Mouse (Mus musculus): ENCODE data around the gene Sulf2. TPM values are rescaled to one million over a fixed set of nuclear protein-coding genes. Genes with fewer than 3 reads are reported as not detected.

The Sulf2 gene
- total RNA-seq, 2 experiments from 2014 or later, result 25.7 to 30.3 TPM

DNA sequence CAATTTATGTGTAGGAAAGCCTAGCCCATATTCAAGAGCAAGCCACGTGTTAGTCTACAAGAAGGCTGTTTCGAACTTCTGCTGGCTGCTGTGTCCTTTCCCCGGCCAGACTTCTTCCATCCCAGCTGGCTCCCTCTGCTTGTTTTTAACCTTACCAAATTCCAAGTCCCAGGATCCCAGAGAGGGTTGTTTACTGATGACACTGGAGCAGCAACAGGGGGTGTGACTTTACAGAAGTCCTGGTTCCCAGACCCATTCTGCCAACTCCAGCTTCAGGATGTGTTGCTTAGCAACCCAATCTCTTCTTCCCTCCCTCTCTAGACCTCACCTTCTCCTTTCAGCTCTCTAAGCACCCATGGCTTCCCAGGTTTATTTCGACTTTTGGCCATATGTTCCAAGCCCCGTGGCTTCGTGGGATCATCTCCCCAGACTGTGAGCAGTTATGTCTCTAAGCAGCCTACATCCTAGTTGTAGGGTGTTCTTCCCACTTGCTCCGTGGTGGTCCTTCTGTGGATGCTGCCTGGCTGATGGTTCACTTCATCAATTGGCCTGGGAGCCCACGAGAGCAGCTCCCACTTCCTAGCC is 20.2 kb upstream of the Sulf2 start:
- no peak for DNase-seq

DNA sequence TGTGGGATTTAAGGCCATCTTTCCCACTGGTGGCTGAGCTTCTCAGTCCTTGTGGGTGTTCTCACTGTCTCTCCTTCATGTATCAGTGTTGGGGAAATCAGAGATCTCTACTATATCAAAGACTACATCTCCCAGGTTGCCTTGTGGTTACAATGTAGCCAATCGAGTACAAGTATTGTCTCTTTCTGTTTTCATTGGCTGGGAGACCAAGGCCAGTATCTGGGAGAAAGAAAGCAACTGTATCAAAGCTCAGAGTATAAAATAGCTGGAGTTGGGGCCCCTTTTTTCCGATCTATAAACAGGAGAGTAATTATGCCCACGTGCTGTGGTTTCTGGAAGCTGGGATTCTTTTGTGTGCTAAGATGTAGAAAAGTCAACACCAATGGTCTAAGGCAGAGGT is 19.7 kb upstream of the Sulf2 start:
- no peak for DNase-seq

DNA sequence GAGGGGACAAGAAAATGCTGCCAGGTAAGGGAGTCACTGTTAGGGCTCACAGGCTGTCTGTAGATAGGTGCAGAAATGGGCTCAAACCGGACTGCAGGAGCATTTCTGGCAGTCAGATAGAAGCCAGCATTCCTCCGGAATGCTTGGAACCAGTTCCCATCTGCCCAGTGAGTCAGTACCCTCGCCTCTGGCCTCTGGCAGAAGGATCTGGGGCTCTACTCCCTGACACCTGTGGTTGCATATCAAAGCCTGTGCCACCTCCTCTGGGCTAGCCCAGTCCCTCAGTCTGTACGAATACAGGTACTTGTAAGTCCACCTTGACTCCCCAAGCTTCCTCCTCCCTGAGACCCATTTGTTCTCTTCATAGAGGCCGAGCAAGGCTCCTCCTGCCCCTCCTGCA is 17.7 kb upstream of the Sulf2 start:
- no peak for DNase-seq

GRCm38 (mm10) chr2:166170173-166170572 is 14.7 kb upstream of the Sulf2 start:
- DNase-seq, result no peak

DNA sequence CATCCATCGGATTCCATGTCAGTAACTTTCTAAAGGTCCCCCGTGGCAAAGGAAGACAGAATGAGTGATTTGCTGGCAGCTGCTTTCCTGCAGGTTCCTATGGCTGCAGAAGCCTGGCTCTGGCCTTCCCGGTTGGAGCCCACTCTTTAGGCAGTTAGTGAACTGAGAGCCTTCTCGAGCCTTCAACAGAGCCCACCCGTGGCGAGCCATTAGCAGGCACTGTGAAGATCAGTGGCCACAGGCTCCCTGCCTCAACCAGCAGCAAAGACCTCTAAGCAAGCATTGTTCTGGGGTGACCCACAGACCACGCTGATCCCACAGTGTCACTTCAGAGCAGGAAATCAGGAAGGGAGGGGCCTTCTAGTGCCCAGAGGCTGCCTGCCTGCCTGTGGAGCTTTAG is 13.4 kb upstream of the Sulf2 start:
- no peak for DNase-seq

GRCm38 (mm10) chr2:166167387-166167786 is 11.9 kb upstream of the Sulf2 start:
- DNase-seq, result no peak

DNA sequence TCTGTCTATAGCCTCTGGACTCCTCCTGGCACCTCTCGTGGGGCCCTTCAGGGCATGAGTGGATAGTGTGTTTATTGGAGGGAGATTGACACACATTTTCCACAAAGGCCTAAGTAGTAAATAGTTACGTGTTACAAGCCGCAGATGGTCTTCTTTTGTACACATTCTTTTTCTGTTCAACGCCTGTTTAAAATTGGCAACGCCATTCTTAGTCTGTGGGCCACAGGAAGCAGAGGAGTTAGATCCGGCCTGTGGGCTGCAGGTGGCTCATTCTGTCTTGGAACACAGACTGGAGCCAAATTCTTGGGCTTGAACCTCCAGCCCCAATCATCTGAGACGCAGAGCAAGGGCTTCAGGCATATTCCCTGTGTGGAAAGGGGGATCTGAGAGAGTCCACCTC is 9.9 kb upstream of the Sulf2 start:
- no peak for DNase-seq

DNA sequence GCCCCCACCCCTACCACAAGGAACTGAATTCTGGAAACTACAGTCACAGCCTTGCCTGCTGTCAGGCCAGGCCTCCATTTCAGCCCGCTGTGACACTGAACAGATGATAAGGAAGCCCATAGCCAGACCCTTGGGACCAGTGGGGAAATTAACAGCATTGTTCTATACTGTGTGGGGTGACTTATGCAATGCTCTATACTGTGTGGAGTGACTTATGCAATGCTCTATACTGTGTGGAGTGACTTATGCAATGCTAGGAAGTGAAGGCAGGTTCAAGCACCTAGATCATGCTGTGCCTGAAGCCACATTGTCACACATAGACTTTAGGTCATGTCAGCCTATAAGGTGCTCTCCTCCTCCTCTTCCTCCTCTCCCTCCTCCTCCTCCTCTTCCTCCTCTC is 9.1 kb upstream of the Sulf2 start:
- DNase-seq, result no peak

DNA sequence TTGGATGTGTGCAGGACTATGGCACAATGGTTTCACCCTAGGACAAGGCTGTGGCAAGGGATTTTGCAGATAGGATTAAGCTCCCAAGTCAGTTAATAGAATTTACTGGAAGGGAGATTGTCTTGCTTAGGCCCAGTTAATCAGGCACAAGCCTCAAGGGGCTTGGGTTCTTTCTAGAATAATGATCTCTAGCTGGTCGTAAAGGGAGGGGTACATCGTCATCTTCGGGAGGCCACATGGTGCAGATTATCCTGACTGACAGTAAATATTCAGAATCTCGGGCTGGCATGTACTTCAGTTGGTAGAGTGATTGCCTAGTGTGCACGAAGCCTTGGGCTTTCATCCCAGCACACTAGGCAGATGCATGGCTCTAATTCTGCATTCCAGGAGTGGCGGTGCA is 8.5 kb upstream of the Sulf2 start:
- no peak for DNase-seq

- DNase-seq, result no peak
Observed at GRCm38 (mm10) chr2:166163252-166163651, 7.8 kb upstream of the Sulf2 start.

- DNase-seq, result no peak
Observed at GRCm38 (mm10) chr2:166162160-166162559, 6.7 kb upstream of the Sulf2 start.

GRCm38 (mm10) chr2:166159276-166159675 is 3.8 kb upstream of the Sulf2 start:
- no peak for DNase-seq

- DNase-seq, result no peak
Observed at GRCm38 (mm10) chr2:166157767-166158561, 2.5 kb upstream of the Sulf2 start.

DNA sequence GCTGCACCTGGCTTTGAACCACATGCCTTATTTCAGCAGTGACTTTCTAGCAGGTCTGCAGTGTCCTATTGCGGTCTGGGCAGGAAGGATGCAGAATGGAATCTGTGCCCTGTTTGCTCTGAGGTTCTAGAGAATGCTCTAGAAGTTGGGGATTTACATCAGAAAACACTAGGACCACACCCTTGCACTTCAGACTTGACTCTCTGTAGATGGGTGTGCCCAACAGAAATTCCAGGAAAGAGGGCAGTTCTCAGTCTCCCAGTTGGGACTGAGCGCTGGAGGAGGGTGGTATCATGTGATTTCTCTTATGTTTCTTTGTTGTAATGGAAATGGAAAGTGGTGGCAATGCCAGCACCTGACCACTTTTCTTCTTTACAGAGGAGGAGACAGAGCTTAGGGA is 1.7 kb upstream of the Sulf2 start:
- DNase-seq, result no peak

GRCm38 (mm10) chr2:166156122-166156521 is 659 bp upstream of the Sulf2 start:
- DNase-seq, result no peak

DNA sequence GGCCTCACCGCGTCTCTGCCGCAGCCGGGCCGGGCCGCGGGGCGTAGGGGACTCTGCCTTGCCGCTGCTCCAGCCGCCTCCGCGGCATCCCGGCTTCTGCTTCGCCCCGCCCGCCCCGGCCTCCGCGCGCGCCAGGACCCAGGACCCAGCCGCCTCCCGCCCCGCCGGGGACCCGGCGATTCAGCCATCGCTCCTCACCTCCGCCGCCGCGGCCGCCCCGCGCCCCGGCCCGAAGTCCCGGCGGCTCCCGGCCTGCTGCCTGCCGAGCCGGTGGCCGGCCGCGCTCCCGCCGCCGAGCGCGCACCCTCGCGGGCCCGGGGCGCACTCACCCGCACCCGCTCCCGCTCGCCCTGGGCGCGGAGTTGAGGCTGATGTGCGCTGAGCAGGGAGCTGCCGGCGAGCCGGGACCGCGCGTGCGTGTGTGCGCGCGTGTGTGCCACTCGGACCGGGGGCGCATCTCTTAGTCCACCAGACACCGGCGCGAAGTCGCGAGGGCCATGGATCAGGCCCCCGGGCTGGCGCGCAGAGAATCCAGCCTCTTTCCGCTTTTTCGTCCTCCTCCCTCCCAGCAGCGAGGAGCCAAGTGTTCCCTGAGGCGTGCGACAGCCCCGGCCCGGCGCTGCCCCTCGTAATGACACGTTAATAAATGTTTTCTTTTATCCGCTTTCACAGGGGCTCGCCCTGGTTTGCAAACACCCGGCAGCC is 562 bp downstream of the Sulf2 start:
- DNase-seq, result peak; percentile 62

DNA sequence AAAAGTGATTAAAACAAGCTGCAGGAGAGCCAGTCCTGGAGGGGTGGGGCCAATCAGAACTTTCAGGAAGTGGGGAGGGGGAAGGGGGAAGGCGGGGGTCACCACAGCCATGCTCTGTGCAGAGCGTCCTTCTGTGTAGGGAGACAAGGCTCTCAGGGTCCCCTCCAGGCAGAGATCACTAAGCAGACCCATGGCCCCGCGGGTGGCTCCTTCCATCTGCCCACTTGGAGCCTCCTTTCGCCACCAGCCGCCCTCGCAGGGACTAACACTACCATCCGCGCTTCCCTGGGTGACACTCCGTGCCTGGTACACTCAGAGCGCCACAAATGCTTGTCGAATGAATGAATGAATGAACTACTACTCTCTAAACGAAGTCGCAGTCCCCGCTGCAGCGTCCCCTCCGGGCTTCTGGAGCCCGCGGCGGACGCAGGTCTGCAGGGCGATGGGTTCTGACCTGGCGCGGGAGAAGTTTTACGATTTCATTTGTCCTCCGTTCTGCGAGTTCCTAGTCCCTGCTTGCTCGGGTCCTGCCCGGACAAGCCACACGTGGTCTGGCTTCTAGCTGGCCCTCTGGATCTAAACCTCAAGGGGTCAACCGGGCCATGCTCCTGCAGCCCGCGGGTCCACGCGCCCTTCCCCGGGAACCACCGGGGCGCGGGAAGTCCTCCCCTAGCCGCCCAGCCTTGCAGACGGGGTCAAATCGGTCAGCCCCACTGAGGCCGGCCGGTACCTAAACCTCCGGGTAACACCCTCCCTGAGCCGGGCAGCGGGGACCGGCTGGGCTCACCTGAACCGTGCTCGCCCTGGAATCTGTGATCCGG is 1.4 kb downstream of the Sulf2 start:
- peak; percentile 25 for DNase-seq

DNA sequence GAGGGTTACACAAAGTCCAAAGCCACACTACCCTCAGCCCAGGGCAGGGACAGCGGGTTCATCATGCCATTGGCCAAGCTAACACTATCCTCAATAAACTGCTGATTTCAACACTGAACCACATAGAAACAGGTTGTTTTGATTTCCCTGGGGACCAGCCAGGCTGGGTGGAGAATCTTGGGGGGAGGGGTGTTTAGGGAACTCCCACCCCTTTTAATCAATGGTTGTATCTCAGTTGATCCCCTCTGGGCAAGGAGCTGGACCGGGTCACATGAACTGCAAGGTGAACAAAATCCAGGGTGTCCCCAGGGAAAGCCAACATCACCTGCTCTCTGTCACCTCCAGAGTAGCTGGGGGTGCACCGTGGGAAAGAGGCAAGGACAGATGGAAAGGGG is 2.1 kb downstream of the Sulf2 start:
- DNase-seq, result no peak

- no peak for DNase-seq
Observed at GRCm38 (mm10) chr2:166152734-166153398, 2.6 kb downstream of the Sulf2 start.

DNA sequence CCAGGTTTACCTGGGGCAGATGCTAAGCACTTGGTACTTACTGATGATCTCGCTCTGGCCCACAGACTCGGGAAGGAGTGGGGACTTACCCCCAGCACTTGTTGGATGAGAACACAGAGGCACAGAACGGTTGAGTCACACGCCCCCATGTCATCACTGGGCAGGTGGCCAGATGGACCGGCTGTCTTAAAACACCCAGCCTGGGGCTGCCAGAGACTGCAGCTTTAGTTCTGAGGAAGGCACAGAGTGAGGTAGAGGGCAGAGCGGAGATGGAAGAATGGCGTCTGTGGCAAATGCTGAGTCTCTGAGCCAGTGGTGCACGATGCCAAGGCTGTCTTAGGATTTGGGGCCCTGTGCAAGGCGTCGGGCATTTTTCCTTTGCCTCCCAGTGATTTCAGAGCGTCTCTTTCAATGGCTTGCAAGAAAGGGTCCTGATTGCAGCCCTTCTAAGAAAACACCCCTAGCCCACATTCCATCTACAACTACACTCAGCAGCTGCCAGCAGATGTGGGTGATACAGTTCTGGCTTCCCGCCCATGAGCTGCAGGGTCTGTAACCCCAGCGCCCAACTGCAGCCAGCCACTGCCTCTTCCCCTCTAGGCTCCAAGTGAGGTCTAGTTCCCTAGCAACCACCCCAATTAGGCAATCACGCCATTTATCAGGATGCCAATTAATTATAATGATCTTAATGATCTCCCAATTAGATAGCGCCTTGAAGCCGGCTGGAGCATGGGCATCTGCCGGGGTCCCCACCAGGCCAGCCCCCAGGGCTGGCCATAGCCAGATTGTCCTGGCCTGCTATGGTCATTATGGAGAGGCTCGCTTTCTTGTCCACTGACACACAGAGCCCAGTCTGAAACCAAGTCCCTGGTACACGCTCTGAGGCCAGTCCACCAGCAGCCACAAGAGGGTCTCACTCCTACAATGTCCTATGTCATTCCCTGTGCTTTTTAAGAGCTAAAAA is 3.7 kb downstream of the Sulf2 start:
- peak; percentile 89 for DNase-seq

DNA sequence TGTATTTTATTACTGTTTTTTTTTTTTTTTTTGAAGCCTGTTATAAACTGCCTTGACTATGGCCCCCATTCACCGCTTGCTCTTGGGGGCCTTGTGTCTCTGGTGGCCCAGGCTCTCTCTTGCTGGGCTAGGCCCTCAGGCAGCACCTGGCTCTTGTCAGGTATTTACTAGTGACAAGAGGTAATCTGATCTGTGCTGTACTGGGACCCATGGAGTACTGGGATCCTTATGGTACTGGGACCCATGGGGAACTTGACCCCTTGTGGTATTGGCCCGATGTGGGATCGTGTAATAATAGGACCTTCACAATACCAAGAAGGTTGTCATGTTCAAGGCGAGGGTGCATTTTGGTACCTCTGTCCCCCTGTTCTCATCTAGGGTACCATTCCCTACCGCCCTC is 4.9 kb downstream of the Sulf2 start:
- DNase-seq, result no peak
